Mouse (Mus musculus): Measurements from ENCODE around the gene Txn2. TPM values are rescaled to one million over a fixed set of nuclear protein-coding genes. Genes with fewer than 3 reads are reported as not detected.

The Txn2 gene
- polyA plus RNA-seq, 1 experiment from 2014 or later, result 216 TPM

GRCm38 (mm10) chr15:77886369-77887092 lies 42.3 kb downstream of the Txn2 start:
- Histone ChIP-seq H3K4me2 (replicated peaks) (no peak overlapping the region), H3K27ac (no peak overlapping the region), H3K4me3 (replicated peaks; ENCODE audit: low read length) (no peak overlapping the region), H3K27me3 (ENCODE audit: control insufficient read depth, insufficient read depth, low read length) (no peaks in the 10 kb centered on the region), H3K36me3 (replicated peaks; ENCODE audit: control insufficient read depth, insufficient read depth) (no peaks in the 10 kb centered on the region), H3K9me3 (ENCODE audit: control insufficient read depth, low read length) (no peaks in the 10 kb centered on the region), H3K4me1 (replicated peaks; ENCODE audit: control insufficient read depth, insufficient read depth, low read length) (no peaks in the 10 kb centered on the region), H3K9ac (no peak overlapping the region)
- ATAC-seq (ENCODE audit: low FRiP score) (no peak), DNase-seq (ENCODE audit: low spot score) (no peak)
- 95% methylated on average over 4 of the region's 5 CpGs for WGBS

GRCm38 (mm10) chr15:77885945-77886344 lies 42.9 kb downstream of the Txn2 start:
- ATAC-seq (ENCODE audit: low FRiP score) (no peak), DNase-seq (ENCODE audit: low spot score) (no peak)
- no peak overlapping the region for H3K4me2 ChIP-seq (replicated peaks)
- no peak overlapping the region for H3K4me3 ChIP-seq (replicated peaks; ENCODE audit: low read length)
- no peaks in the 10 kb centered on the region for H3K27me3 ChIP-seq (ENCODE audit: control insufficient read depth, insufficient read depth, low read length)
- H3K9ac ChIP-seq, result no peak overlapping the region
- no peaks in the 10 kb centered on the region for H3K9me3 ChIP-seq (ENCODE audit: control insufficient read depth, low read length)
- H3K27ac ChIP-seq, result no peak overlapping the region
- H3K4me1 ChIP-seq (replicated peaks; ENCODE audit: control insufficient read depth, insufficient read depth, low read length), result no peaks in the 10 kb centered on the region
- no peaks in the 10 kb centered on the region for H3K36me3 ChIP-seq (replicated peaks; ENCODE audit: control insufficient read depth, insufficient read depth)
- 92% methylated on average over 4 of the region's 4 CpGs for WGBS

GRCm38 (mm10) chr15:77885159-77885558 lies 43.6 kb downstream of the Txn2 start:
- Histone ChIP-seq H3K27ac (no peak overlapping the region), H3K36me3 (replicated peaks; ENCODE audit: control insufficient read depth, insufficient read depth) (no peaks in the 10 kb centered on the region), H3K4me2 (replicated peaks) (no peak overlapping the region), H3K4me3 (replicated peaks; ENCODE audit: low read length) (no peak overlapping the region), H3K9me3 (ENCODE audit: control insufficient read depth, low read length) (no peaks in the 10 kb centered on the region), H3K9ac (no peak overlapping the region), H3K27me3 (ENCODE audit: control insufficient read depth, insufficient read depth, low read length) (no peaks in the 10 kb centered on the region), H3K4me1 (replicated peaks; ENCODE audit: control insufficient read depth, insufficient read depth, low read length) (no peaks in the 10 kb centered on the region)
- 87% methylated on average over 6 of the region's 6 CpGs for WGBS
- ATAC-seq (ENCODE audit: low FRiP score) (no peak), DNase-seq (ENCODE audit: low spot score) (no peak)

- no peak overlapping the region for H3K4me3 ChIP-seq (replicated peaks; ENCODE audit: low read length)
Observed at GRCm38 (mm10) chr15:77883697-77884010, 45.2 kb downstream of the Txn2 start.

DNA sequence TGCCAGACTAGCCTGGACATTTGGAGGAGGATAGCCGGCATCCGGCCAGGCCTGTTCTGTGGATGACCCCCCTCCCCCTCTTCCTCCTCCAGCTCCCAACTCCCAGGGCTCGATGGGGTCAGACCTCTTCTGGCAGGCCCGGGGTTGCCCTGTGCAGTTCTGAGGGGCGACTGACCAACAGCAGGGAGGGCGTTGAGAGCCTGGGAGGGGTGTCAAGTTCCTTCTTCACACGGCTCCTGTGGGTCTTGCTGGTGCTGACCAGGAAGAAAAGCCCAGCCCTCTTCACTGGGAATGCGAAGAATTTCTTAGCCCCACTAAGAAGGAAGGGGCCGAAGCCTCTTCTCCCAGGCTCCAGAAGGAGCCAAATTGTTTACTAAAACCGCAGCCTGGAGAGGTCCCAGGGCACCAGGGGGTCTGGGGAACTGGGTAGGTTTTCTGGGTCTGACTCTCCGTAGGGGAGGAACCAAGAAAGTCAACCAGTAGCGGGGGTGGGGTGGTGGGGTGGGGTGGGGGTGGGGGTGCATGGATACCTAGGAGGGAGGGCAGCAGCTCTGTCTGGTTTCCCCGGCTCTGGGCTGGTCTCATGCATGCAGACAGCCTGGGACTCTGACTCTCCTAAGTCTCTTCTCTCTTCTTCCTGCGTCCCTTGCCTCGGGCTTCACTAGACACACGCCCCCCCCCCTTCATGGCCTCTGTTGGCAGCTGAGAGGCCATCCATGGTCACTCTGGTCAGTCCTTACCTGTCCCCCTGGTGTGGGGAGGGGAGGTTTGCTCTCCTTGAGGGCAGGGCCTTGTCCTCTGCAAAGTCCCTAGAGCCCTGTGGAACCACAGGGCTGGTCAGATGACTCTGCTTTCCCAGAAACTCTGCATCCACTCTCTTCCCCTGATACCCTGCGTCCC lies 45.8 kb downstream of the Txn2 start:
- ATAC-seq (ENCODE audit: low FRiP score) (no peak), DNase-seq (ENCODE audit: low spot score) (no peak)
- H3K9ac ChIP-seq, result no peak overlapping the region
- no peaks in the 10 kb centered on the region for H3K36me3 ChIP-seq (replicated peaks; ENCODE audit: control insufficient read depth, insufficient read depth)
- 19% methylated on average over 16 of the region's 17 CpGs for WGBS
- H3K9me3 ChIP-seq (ENCODE audit: control insufficient read depth, low read length), result no peaks in the 10 kb centered on the region
- H3K27ac ChIP-seq, result no peak overlapping the region
- H3K27me3 ChIP-seq (ENCODE audit: control insufficient read depth, insufficient read depth, low read length), result no peaks in the 10 kb centered on the region
- H3K4me3 ChIP-seq (replicated peaks; ENCODE audit: low read length), result no peak overlapping the region
- H3K4me2 ChIP-seq (replicated peaks), result no peak overlapping the region
- H3K4me1 ChIP-seq (replicated peaks; ENCODE audit: control insufficient read depth, insufficient read depth, low read length), result no peaks in the 10 kb centered on the region

More at GRCm38 (mm10) chr15:77883697-77884010, 45.2 kb downstream of the Txn2 start:
- no peak overlapping the region for H3K9ac ChIP-seq
- ATAC-seq (ENCODE audit: low FRiP score) (no peak), DNase-seq (ENCODE audit: low spot score) (no peak)
- H3K27ac ChIP-seq, result no peak overlapping the region
- no peaks in the 10 kb centered on the region for H3K36me3 ChIP-seq (replicated peaks; ENCODE audit: control insufficient read depth, insufficient read depth)
- WGBS, result 85% methylated on average over 4 of the region's 4 CpGs
- no peaks in the 10 kb centered on the region for H3K9me3 ChIP-seq (ENCODE audit: control insufficient read depth, low read length)
- no peak overlapping the region for H3K4me2 ChIP-seq (replicated peaks)
- H3K4me1 ChIP-seq (replicated peaks; ENCODE audit: control insufficient read depth, insufficient read depth, low read length), result no peaks in the 10 kb centered on the region
- H3K27me3 ChIP-seq (ENCODE audit: control insufficient read depth, insufficient read depth, low read length), result no peaks in the 10 kb centered on the region

- Histone ChIP-seq H3K9me3 (ENCODE audit: control insufficient read depth, low read length) (no peaks in the 10 kb centered on the region), H3K9ac (no peak overlapping the region), H3K4me1 (replicated peaks; ENCODE audit: control insufficient read depth, insufficient read depth, low read length) (no peaks in the 10 kb centered on the region), H3K27ac (no peak overlapping the region), H3K36me3 (replicated peaks; ENCODE audit: control insufficient read depth, insufficient read depth) (no peaks in the 10 kb centered on the region), H3K4me2 (replicated peaks) (no peak overlapping the region), H3K4me3 (replicated peaks; ENCODE audit: low read length) (no peak overlapping the region), H3K27me3 (ENCODE audit: control insufficient read depth, insufficient read depth, low read length) (no peaks in the 10 kb centered on the region)
- DNase-seq (ENCODE audit: low spot score) (no peak), ATAC-seq (ENCODE audit: low FRiP score) (no peak)
- WGBS, result 73% methylated on average over 6 of the region's 6 CpGs
Observed at GRCm38 (mm10) chr15:77882297-77882696, 46.5 kb downstream of the Txn2 start.

- Histone ChIP-seq H3K36me3 (replicated peaks; ENCODE audit: control insufficient read depth, insufficient read depth) (no peaks in the 10 kb centered on the region), H3K4me1 (replicated peaks; ENCODE audit: control insufficient read depth, insufficient read depth, low read length) (no peaks in the 10 kb centered on the region), H3K4me3 (replicated peaks; ENCODE audit: low read length) (no peak overlapping the region), H3K4me2 (replicated peaks) (no peak overlapping the region), H3K9ac (no peak overlapping the region), H3K9me3 (ENCODE audit: control insufficient read depth, low read length) (no peaks in the 10 kb centered on the region), H3K27ac (no peak overlapping the region), H3K27me3 (ENCODE audit: control insufficient read depth, insufficient read depth, low read length) (no peaks in the 10 kb centered on the region)
- DNase-seq (ENCODE audit: low spot score) (no peak), ATAC-seq (ENCODE audit: low FRiP score) (no peak)
- 79% methylated on average over 5 of the region's 5 CpGs for WGBS
Observed at GRCm38 (mm10) chr15:77881698-77882097, 47.1 kb downstream of the Txn2 start.

- DNase-seq (ENCODE audit: low spot score) (no peak), ATAC-seq (ENCODE audit: low FRiP score) (no peak)
- Histone ChIP-seq H3K27me3 (ENCODE audit: control insufficient read depth, insufficient read depth, low read length) (no peaks in the 10 kb centered on the region), H3K4me2 (replicated peaks) (no peak overlapping the region), H3K36me3 (replicated peaks; ENCODE audit: control insufficient read depth, insufficient read depth) (no peaks in the 10 kb centered on the region), H3K4me3 (replicated peaks; ENCODE audit: low read length) (no peak overlapping the region), H3K4me1 (replicated peaks; ENCODE audit: control insufficient read depth, insufficient read depth, low read length) (no peaks in the 10 kb centered on the region), H3K9ac (no peak overlapping the region), H3K9me3 (ENCODE audit: control insufficient read depth, low read length) (no peaks in the 10 kb centered on the region), H3K27ac (no peak overlapping the region)
- WGBS, result 89% methylated on average over 5 of the region's 5 CpGs
Observed at GRCm38 (mm10) chr15:77880738-77881137, 48.1 kb downstream of the Txn2 start.

- H3K9me3 ChIP-seq (ENCODE audit: control insufficient read depth, low read length), result no peaks in the 10 kb centered on the region
- DNase-seq (ENCODE audit: low spot score) (no peak), ATAC-seq (ENCODE audit: low FRiP score) (no peak)
- WGBS, result 90% methylated on average over 3 of the region's 3 CpGs
- H3K9ac ChIP-seq, result no peak overlapping the region
- no peaks in the 10 kb centered on the region for H3K4me1 ChIP-seq (replicated peaks; ENCODE audit: control insufficient read depth, insufficient read depth, low read length)
- no peak overlapping the region for H3K4me3 ChIP-seq (replicated peaks; ENCODE audit: low read length)
- H3K27me3 ChIP-seq (ENCODE audit: control insufficient read depth, insufficient read depth, low read length), result no peaks in the 10 kb centered on the region
- no peak overlapping the region for H3K27ac ChIP-seq
- no peak overlapping the region for H3K4me2 ChIP-seq (replicated peaks)
- no peaks in the 10 kb centered on the region for H3K36me3 ChIP-seq (replicated peaks; ENCODE audit: control insufficient read depth, insufficient read depth)
Observed at GRCm38 (mm10) chr15:77879756-77880155, 49.0 kb downstream of the Txn2 start.

Data from hindbrain, embryonic 14.5 days (tissue).